Mouse (Mus musculus): ENCODE measurements around the gene Ppfia2.

The Ppfia2 gene

GRCm38 (mm10) chr10:106914822-106915221 lies 444.7 kb downstream of the Ppfia2 start:
- DNase-seq (ENCODE audit: low spot score): no peak

- DNase-seq (ENCODE audit: low spot score): no peak
Observed at GRCm38 (mm10) chr10:106924334-106924733, 454.2 kb downstream of the Ppfia2 start.

- no peak for DNase-seq (ENCODE audit: low spot score)
Observed at GRCm38 (mm10) chr10:106924798-106925197, 454.7 kb downstream of the Ppfia2 start.

GRCm38 (mm10) chr10:106928576-106929332 lies 458.6 kb downstream of the Ppfia2 start:
- DNase-seq (ENCODE audit: low spot score): peak; percentile 9

GRCm38 (mm10) chr10:106932571-106933073 lies 462.5 kb downstream of the Ppfia2 start:
- peak; percentile 80 for DNase-seq (ENCODE audit: low spot score)

- DNase-seq (ENCODE audit: low spot score): no peak
Observed at GRCm38 (mm10) chr10:106936996-106937395, 466.9 kb downstream of the Ppfia2 start.

GRCm38 (mm10) chr10:106938851-106939250 lies 468.7 kb downstream of the Ppfia2 start:
- no peak for DNase-seq (ENCODE audit: low spot score)

GRCm38 (mm10) chr10:106939441-106939840 lies 469.3 kb downstream of the Ppfia2 start:
- DNase-seq (ENCODE audit: low spot score): no peak

GRCm38 (mm10) chr10:106941380-106941779 lies 471.2 kb downstream of the Ppfia2 start:
- DNase-seq (ENCODE audit: low spot score): no peak

- no peak for DNase-seq (ENCODE audit: low spot score)
Observed at GRCm38 (mm10) chr10:106959026-106959425, 488.9 kb downstream of the Ppfia2 start.

- DNase-seq (ENCODE audit: low spot score): peak; percentile 50
Observed at GRCm38 (mm10) chr10:106975193-106976141, 505.3 kb downstream of the Ppfia2 start.
